ENCODE assay signal across 8 mouse cellular contexts in the genomic region with DNA sequence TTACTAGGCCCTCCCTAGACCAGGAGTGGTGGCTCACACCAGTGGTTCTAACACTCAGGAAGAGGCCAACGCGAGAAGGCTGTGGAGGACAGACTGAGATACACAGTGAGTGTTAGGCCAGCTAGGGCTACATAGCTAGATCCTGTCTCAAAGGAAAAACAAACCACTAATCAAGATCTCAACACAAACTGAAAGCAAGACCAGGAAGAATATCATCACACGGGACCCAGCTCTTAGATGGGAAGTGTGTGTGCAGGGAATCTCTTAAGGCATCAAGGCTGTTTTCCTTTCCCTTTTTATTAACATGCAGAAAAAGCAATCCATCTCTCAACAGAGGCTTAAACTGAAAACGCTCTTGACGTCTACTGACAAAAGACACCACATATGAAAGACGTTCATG. TPM values are rescaled to one million over a fixed set of nuclear protein-coding genes. Genes with fewer than 3 reads are reported as not detected.
A peak's percentile ranks its signal among the peaks of the same experiment; 100 is the strongest.
DNase-seq lines count a peak whose midpoint lies in the region; ATAC-seq and TF ChIP-seq lines count a peak whose summit lies in the region.

No protein-coding gene starts in this region.

- peak overlapping the region; percentile 77 for H3K4me2 ChIP-seq in heart, embryonic 15.5 days
- H3K4me2 ChIP-seq in hindbrain, embryonic 16.5 days (ENCODE audit: low read length), result peak overlapping the region; percentile 82
- H3K4me2 ChIP-seq in midbrain, embryonic 14.5 days (ENCODE audit: low read length), result peak overlapping the region; percentile 80

- H3K9ac ChIP-seq in heart, embryonic 15.5 days, result no peak overlapping the region
- H3K9ac ChIP-seq in hindbrain, embryonic 16.5 days (ENCODE audit: low read depth, low read length), result no peak overlapping the region
- H3K9ac ChIP-seq in midbrain, embryonic 14.5 days (replicated peaks; ENCODE audit: low read length), result no peak overlapping the region

- no peak for DNase-seq in heart, adult 18-20 months
- DNase-seq in G1E (ENCODE audit: low spot score), result no peak
- no peak for DNase-seq in midbrain, embryonic 14.5 days
- no peak for DNase-seq in gastrocnemius, postnatal 14 days
- no peak for DNase-seq in right cerebral cortex, postnatal 25 days
- no peak for DNase-seq in ovary, postnatal 10 days (ENCODE audit: low spot score)

- ATAC-seq in heart, embryonic 15.5 days (replicated peaks; ENCODE audit: insufficient number of reproducible peaks, insufficient read depth, low FRiP score, low read depth), result no peak
- ATAC-seq in G1E (ENCODE audit: extremely low read depth, insufficient number of reproducible peaks, low FRiP score, poor library complexity, severe bottlenecking), result no peak
- no peak for ATAC-seq in hindbrain, embryonic 16.5 days
- no peak for ATAC-seq in midbrain, embryonic 14.5 days (ENCODE audit: low FRiP score, low TSS enrichment)

- H3K4me1 ChIP-seq in heart, embryonic 15.5 days (replicated peaks), result peaks cover 19% of the 10 kb centered on the region
- peaks cover 51% of the 10 kb centered on the region for H3K4me1 ChIP-seq in G1E (ENCODE audit: insufficient read depth, low read depth, low read length)
- H3K4me1 ChIP-seq in hindbrain, embryonic 16.5 days (ENCODE audit: control insufficient read depth, insufficient read depth, low read depth, low read length), result peaks cover 18% of the 10 kb centered on the region
- H3K4me1 ChIP-seq in midbrain, embryonic 14.5 days (ENCODE audit: control insufficient read depth, insufficient read depth, low read length), result peaks cover 22% of the 10 kb centered on the region

- TF ChIP-seq CTCF in G1E (IDR thresholded peaks at IDR 0.05; ENCODE audit: low read depth, low read length), result no peak

- 30% methylated on average over 6 of the region's 6 CpGs for WGBS in heart, embryonic 15.5 days
- 68% methylated on average over 6 of the region's 6 CpGs for WGBS in hindbrain, embryonic 16.5 days
- 77% methylated on average over 6 of the region's 6 CpGs for WGBS in midbrain, embryonic 14.5 days

- H3K4me3 ChIP-seq in heart, embryonic 15.5 days, result peak overlapping the region; percentile 96; the same call in 1 of the 2 replicates
- peak overlapping the region; percentile 46; the same call in 1 of the 2 replicates for H3K4me3 ChIP-seq in G1E (ENCODE audit: low read depth, low read length)
- H3K4me3 ChIP-seq in hindbrain, embryonic 16.5 days (ENCODE audit: low read length), result no peak overlapping the region
- no peak overlapping the region for H3K4me3 ChIP-seq in midbrain, embryonic 14.5 days (replicated peaks; ENCODE audit: low read depth, low read length)

- peaks cover 10% of the 10 kb centered on the region for H3K36me3 ChIP-seq in heart, embryonic 15.5 days
- H3K36me3 ChIP-seq in G1E (replicated peaks), result peaks cover 34% of the 10 kb centered on the region
- no peaks in the 10 kb centered on the region for H3K36me3 ChIP-seq in hindbrain, embryonic 16.5 days (ENCODE audit: control insufficient read depth, insufficient read depth, low read length)
- H3K36me3 ChIP-seq in midbrain, embryonic 14.5 days (ENCODE audit: control insufficient read depth, insufficient read depth, low read length), result peaks cover 9% of the 10 kb centered on the region; the same call in 1 of the 2 replicates

- no peaks in the 10 kb centered on the region for H3K9me3 ChIP-seq in heart, embryonic 15.5 days (replicated peaks)
- H3K9me3 ChIP-seq in G1E (replicated peaks), result no peaks in the 10 kb centered on the region
- no peaks in the 10 kb centered on the region for H3K9me3 ChIP-seq in hindbrain, embryonic 16.5 days (ENCODE audit: control insufficient read depth, low read length)
- no peaks in the 10 kb centered on the region for H3K9me3 ChIP-seq in midbrain, embryonic 14.5 days (ENCODE audit: control insufficient read depth, low read length)

- no peaks in the 10 kb centered on the region for H3K27me3 ChIP-seq in heart, embryonic 15.5 days
- H3K27me3 ChIP-seq in G1E (ENCODE audit: insufficient read depth, low read length), result no peaks in the 10 kb centered on the region
- H3K27me3 ChIP-seq in hindbrain, embryonic 16.5 days (replicated peaks; ENCODE audit: control insufficient read depth, insufficient read depth, low read length), result no peaks in the 10 kb centered on the region
- H3K27me3 ChIP-seq in midbrain, embryonic 14.5 days (ENCODE audit: control insufficient read depth, insufficient read depth, low read length), result no peaks in the 10 kb centered on the region

- intact Hi-C loops in gastrocnemius, postnatal 14 days (cut with DNase I; ENCODE audit: low total_unique reads), result loop anchor here (10.0 kb wide), 1 partner anchor 67 kb away; the partner anchor contains the start of gene Pisd

- H3K27ac ChIP-seq in heart, embryonic 15.5 days, result no peak overlapping the region
- no peak overlapping the region for H3K27ac ChIP-seq in hindbrain, embryonic 16.5 days (ENCODE audit: low read depth, low read length)
- no peak overlapping the region for H3K27ac ChIP-seq in midbrain, embryonic 14.5 days (replicated peaks; ENCODE audit: low read depth, low read length)

RNA-seq across cellular contexts. Expression of gene Prr14l, which starts 2.0 kb away (rescaled TPM):
- 8.8 and 9.1 TPM in 2 replicates for polyA plus RNA-seq in heart, embryonic 15.5 days (2015; fragmentation: Nextera tagmentation; extraction: Ambion mirVana)
- 1 to 10 TPM; 4.7 to 6.1 TPM for total RNA-seq in heart, adult 18-20 months (2021)
- total RNA-seq in G1E (2014; fragmentation: Nextera tagmentation), result 64.2 and 68.9 TPM in 2 replicates
- total RNA-seq in G1E (2017), result 35.8 and 40.3 TPM in 2 replicates
- 30.7 and 33.0 TPM in 2 replicates for polyA plus RNA-seq in G1E (2012)
- 7.8 TPM in 2 replicates for polyA plus RNA-seq in hindbrain, embryonic 16.5 days (2015; fragmentation: Nextera tagmentation; extraction: Ambion mirVana)
- polyA plus RNA-seq in midbrain, embryonic 14.5 days (2014; fragmentation: Nextera tagmentation; extraction: Ambion mirVana), result 13.5 and 15.8 TPM in 2 replicates
- 1 to 10 TPM; 6.1 to 6.9 TPM for total RNA-seq in gastrocnemius, postnatal 14 days (2021)

RNA-seq across cellular contexts. Expression of gene Depdc5, which starts 11.5 kb away (rescaled TPM):
- polyA plus RNA-seq in heart, embryonic 15.5 days (2015; fragmentation: Nextera tagmentation; extraction: Ambion mirVana), result 16.1 and 18.4 TPM in 2 replicates
- 10 to 100 TPM; 21.1 to 24.0 TPM for total RNA-seq in heart, adult 18-20 months (2021)
- total RNA-seq in G1E (2014; fragmentation: Nextera tagmentation), result 46.1 and 52.4 TPM in 2 replicates
- total RNA-seq in G1E (2017), result 24.6 and 27.2 TPM in 2 replicates
- polyA plus RNA-seq in G1E (2012), result 2.5 and 5.4 TPM in 2 replicates
- polyA plus RNA-seq in hindbrain, embryonic 16.5 days (2015; fragmentation: Nextera tagmentation; extraction: Ambion mirVana), result 21.5 and 27.1 TPM in 2 replicates
- polyA plus RNA-seq in midbrain, embryonic 14.5 days (2014; fragmentation: Nextera tagmentation; extraction: Ambion mirVana), result 21.5 and 30.9 TPM in 2 replicates
- 1 to 10 TPM; 9.3 to 10.0 TPM for total RNA-seq in gastrocnemius, postnatal 14 days (2021)

RNA-seq across cellular contexts. Expression of gene Gm20671, which starts 25.1 kb away (rescaled TPM):
- polyA plus RNA-seq in heart, embryonic 15.5 days (2015; fragmentation: Nextera tagmentation; extraction: Ambion mirVana), result not detected in 2 replicates
- under 1 TPM; 0.41 to 0.79 TPM for total RNA-seq in heart, adult 18-20 months (2021)
- total RNA-seq in G1E (2014; fragmentation: Nextera tagmentation), result 2.3 TPM in 1 of 2 replicates, not detected in the other
- total RNA-seq in G1E (2017), result not detected in 2 replicates
- polyA plus RNA-seq in G1E (2012), result 3.7 and 12.9 TPM in 2 replicates
- polyA plus RNA-seq in hindbrain, embryonic 16.5 days (2015; fragmentation: Nextera tagmentation; extraction: Ambion mirVana), result 0.11 TPM in 1 of 2 replicates, not detected in the other
- polyA plus RNA-seq in midbrain, embryonic 14.5 days (2014; fragmentation: Nextera tagmentation; extraction: Ambion mirVana), result not detected in 2 replicates
- total RNA-seq in gastrocnemius, postnatal 14 days (2021), result not detected

Comparison
In these comparisons a context has a peak if more than half of its experiments do, and no peak if none do; other contexts are left out.
1. H3K4me3 ChIP-seq: peak in heart, embryonic 15.5 days (single experiment) and G1E (single experiment); none in hindbrain, embryonic 16.5 days (single experiment) and midbrain, embryonic 14.5 days (single experiment).
2. Peak in every context shown above with its lines, with median percentiles within 50 percentile points of each other: H3K4me2 ChIP-seq.